Mouse (Mus musculus) limb, embryonic 10.5 days (tissue): Measurements from ENCODE around the gene Gm20854. TPM values are rescaled to one million over a fixed set of nuclear protein-coding genes. Genes with fewer than 3 reads are reported as not detected.
"Not testable (repeated sequence)": the region's sequence is repeated elsewhere in the genome, so short reads cannot be mapped to it uniquely, and the experiment has no call there.

ENCODE experiments used
- DNase-seq: peaks from one replicate; pipeline ENCODE4 v3.0.0-alpha.2; 2017; ENCODE audit warnings: low spot score
- H3K27ac ChIP-seq: fragments of 300-500 bp; sonication (generic); 2 replicates; pipeline ENCODE4 v1.5.1; 2016; ENCODE audit warnings: mild to moderate bottlenecking
- H3K27me3 ChIP-seq: fragments of 300-500 bp; sonication (generic); 2 replicates; pipeline ENCODE4 v1.6.1; 2016; ENCODE audit warnings: low read depth, mild to moderate bottlenecking; ENCODE audit not compliant: poor library complexity, severe bottlenecking
- H3K36me3 ChIP-seq: fragments of 300-500 bp; sonication (generic); 2 replicates; pipeline ENCODE4 v1.6.1; 2016; ENCODE audit warnings: mild to moderate bottlenecking, moderate library complexity
- H3K4me1 ChIP-seq: fragments of 300-500 bp; sonication (generic); 2 replicates; pipeline ENCODE4 v1.6.1; 2016
- H3K4me3 ChIP-seq: fragments of 300-500 bp; sonication (generic); 2 replicates; pipeline ENCODE4 v1.5.1; 2016; ENCODE audit warnings: mild to moderate bottlenecking, moderate library complexity
- H3K9me3 ChIP-seq: fragments of 300-500 bp; sonication (generic); replicated peaks from 2 replicates; pipeline ENCODE4 v1.6.1; 2016; ENCODE audit warnings: mild to moderate bottlenecking
- WGBS: fragments of 180-500 bp; shearing (Covaris S2); methylation state at CpG from one replicate; pipeline ENCODE4 v1.1.7; 2016; 5-methylcytosine and 5-hydroxymethylcytosine counted together
- polyA plus RNA-seq: library from polyadenylated mRNA; unstranded; fragments of >200 nt; fragmentation: Nextera tagmentation; extraction: Ambion mirVana; gene quantifications from 2 replicates; pipeline ENCODE4 v1.2.1, GENCODE M21; 2016

The Gm20854 gene
- not detected in 2 replicates for polyA plus RNA-seq

- not testable (repeated sequence) for H3K4me1 ChIP-seq, H3K27me3 ChIP-seq, H3K36me3 ChIP-seq, H3K9me3 ChIP-seq, DNase-seq, H3K4me3 ChIP-seq, H3K27ac ChIP-seq
- WGBS: no CpG with 5 or more reads among the region's 6 CpGs
These were observed at the start of gene Gm20854 for GRCm38 (mm10) chrY:85530808-85531207. Gm20854 (minus strand) TSS chrY:85530908.
